Mouse (Mus musculus): ENCODE data around the gene Ssxb10. TPM values are rescaled to one million over a fixed set of nuclear protein-coding genes. Genes with fewer than 3 reads are reported as not detected.
A peak's percentile ranks its signal among the peaks of the same experiment; 100 is the strongest.
"Not testable (repeated sequence)": the region's sequence is repeated elsewhere in the genome, so short reads cannot be mapped to it uniquely, and the experiment has no call there.

The Ssxb10 gene
- not detected in 2 replicates for polyA plus RNA-seq (2016; fragmentation: Nextera tagmentation; extraction: Ambion mirVana)

- no peak within 1 kb of the TSS for H3K4me3 ChIP-seq
- H3K36me3 ChIP-seq = no peaks in the 10 kb centered on the region
- 71% methylated on average over 2 of the region's 2 CpGs for WGBS
- H3K27me3 ChIP-seq (ENCODE audit: insufficient read depth, poor library complexity, severe bottlenecking) = no peaks in the 10 kb centered on the region
- no peak for DNase-seq (ENCODE audit: low spot score)
- no peaks in the 10 kb centered on the region for H3K4me1 ChIP-seq (replicated peaks)
- peaks cover 26% of the 10 kb centered on the region for H3K9me3 ChIP-seq
- no peak within 1 kb of the TSS for H3K27ac ChIP-seq
These were observed at the start of gene Ssxb10 for GRCm38 (mm10) chrX:8327124-8327523. Gene Ssxb10 (plus strand): TSS chrX:8327424.

DNA sequence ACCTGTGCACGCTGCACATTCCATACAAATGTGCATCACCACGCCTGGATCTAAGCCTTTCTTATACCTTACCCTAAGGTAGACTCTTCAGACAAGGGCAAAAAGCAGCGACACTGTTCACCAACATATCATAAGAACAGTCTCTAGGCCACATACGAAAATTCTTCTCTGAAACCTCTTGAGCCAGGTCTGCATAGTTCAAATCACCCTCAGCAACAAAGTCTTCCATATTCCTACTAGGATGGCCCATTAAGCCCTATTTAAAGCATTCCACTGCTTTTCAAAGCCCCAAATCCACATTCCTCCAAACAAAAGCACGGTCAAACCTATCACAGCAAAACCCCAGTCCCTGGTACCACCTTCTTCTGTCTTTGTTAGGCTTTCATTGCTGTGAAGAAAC is 38.6 kb upstream of the Ssxb10 start:
- no peaks in the 10 kb centered on the region for H3K9me3 ChIP-seq
- H3K36me3 ChIP-seq = no peaks in the 10 kb centered on the region
- no peaks in the 10 kb centered on the region for H3K27me3 ChIP-seq (ENCODE audit: insufficient read depth, poor library complexity, severe bottlenecking)
- H3K4me3 ChIP-seq = no peak overlapping the region
- H3K27ac ChIP-seq = no peak overlapping the region
- no peak for DNase-seq (ENCODE audit: low spot score)
- no peaks in the 10 kb centered on the region for H3K4me1 ChIP-seq (replicated peaks)
- 78% methylated on average over 5 of the region's 5 CpGs for WGBS

DNA sequence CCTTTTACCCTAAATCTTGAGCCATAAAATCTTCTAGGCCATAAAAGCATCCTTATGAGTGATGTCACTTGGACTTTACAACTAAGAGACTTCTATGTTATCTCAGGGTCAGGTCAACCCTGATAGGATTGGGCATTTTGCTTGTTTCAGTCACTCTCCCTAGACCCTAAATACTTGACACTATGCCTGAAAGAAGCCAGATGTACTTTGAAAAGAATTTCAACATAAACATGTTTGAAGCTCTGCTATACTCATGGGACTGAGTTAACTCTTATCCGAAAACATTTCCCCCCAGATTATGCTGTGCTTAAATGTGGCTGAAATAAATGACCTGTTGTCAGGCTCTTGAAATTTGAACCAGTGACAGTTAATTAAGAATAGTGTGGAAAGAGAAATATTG is 17.9 kb upstream of the Ssxb10 start:
- 93% methylated on average over 1 of the region's 1 CpGs for WGBS
- no peak overlapping the region for H3K4me3 ChIP-seq
- DNase-seq (ENCODE audit: low spot score) = no peak
- H3K4me1 ChIP-seq (replicated peaks) = no peaks in the 10 kb centered on the region
- no peak overlapping the region for H3K27ac ChIP-seq
- no peaks in the 10 kb centered on the region for H3K27me3 ChIP-seq (ENCODE audit: insufficient read depth, poor library complexity, severe bottlenecking)
- H3K9me3 ChIP-seq = no peaks in the 10 kb centered on the region; the same call in 1 of the 2 replicates
- no peaks in the 10 kb centered on the region for H3K36me3 ChIP-seq

GRCm38 (mm10) chrX:8314905-8315304 is 12.3 kb upstream of the Ssxb10 start:
- 10% methylated on average over 7 of the region's 7 CpGs for WGBS
- H3K9me3 ChIP-seq; H3K4me3 ChIP-seq; H3K27ac ChIP-seq; H3K36me3 ChIP-seq; H3K27me3 ChIP-seq (ENCODE audit: insufficient read depth, poor library complexity, severe bottlenecking); H3K4me1 ChIP-seq (replicated peaks): not testable (repeated sequence)
- DNase-seq (ENCODE audit: low spot score) = peak; percentile 3

DNA sequence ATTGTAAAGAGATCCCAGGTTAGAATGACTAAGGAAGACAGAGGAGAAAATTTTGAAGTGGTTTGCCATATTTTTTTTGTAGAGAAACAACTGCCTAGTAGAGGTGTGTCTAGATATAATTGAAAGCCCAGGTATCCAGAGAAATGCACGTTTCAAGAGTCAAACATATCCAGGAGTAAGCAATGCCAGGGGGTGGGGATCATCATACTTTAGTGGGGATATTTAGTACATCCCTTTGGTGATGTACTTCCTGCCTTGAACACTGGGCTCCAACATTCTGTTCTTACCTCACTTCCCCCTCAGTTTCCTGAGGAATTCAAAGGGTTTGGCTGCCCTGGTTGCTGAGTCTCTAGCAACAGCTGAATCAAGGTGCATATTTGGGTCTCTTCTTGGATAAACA is 39.5 kb downstream of the Ssxb10 start, which contains the start of gene Ssxb9:
Gene Ssxb9, plus strand, starts transcription at position 301 of the 400 bp plus-strand sequence.
- DNase-seq (ENCODE audit: low spot score); H3K4me1 ChIP-seq (replicated peaks); H3K36me3 ChIP-seq; H3K4me3 ChIP-seq; H3K27ac ChIP-seq; H3K27me3 ChIP-seq (ENCODE audit: insufficient read depth, poor library complexity, severe bottlenecking): not testable (repeated sequence)
- WGBS = 23% methylated on average over 1 of the region's 1 CpGs
- peaks cover 12% of the 10 kb centered on the region for H3K9me3 ChIP-seq

Other genes with a start within 250 kb of the Ssxb10 start
- 0.15 and 0.24 TPM in 2 replicates for gene Was, start 236.9 kb upstream of the Ssxb10 start, polyA plus RNA-seq (2016; fragmentation: Nextera tagmentation; extraction: Ambion mirVana)
- 25.8 and 26.7 TPM in 2 replicates for gene Wdr13, start 194.5 kb upstream of the Ssxb10 start, polyA plus RNA-seq (2016; fragmentation: Nextera tagmentation; extraction: Ambion mirVana)
- 402 and 425 TPM in 2 replicates for gene Rbm3, start 181.5 kb upstream of the Ssxb10 start, polyA plus RNA-seq (2016; fragmentation: Nextera tagmentation; extraction: Ambion mirVana)
- gene Tbc1d25, start 151.2 kb upstream of the Ssxb10 start, polyA plus RNA-seq (2016; fragmentation: Nextera tagmentation; extraction: Ambion mirVana) = 10.0 and 12.1 TPM in 2 replicates
- gene Ebp, start 133.9 kb upstream of the Ssxb10 start, polyA plus RNA-seq (2016; fragmentation: Nextera tagmentation; extraction: Ambion mirVana) = 37.4 and 40.3 TPM in 2 replicates
- gene Porcn, start 120.9 kb upstream of the Ssxb10 start, polyA plus RNA-seq (2016; fragmentation: Nextera tagmentation; extraction: Ambion mirVana) = 15.1 and 22.6 TPM in 2 replicates
- 45.7 and 48.9 TPM in 2 replicates for gene Ftsj1, start 75.0 kb upstream of the Ssxb10 start, polyA plus RNA-seq (2016; fragmentation: Nextera tagmentation; extraction: Ambion mirVana)
- gene Slc38a5, start 56.3 kb upstream of the Ssxb10 start, polyA plus RNA-seq (2016; fragmentation: Nextera tagmentation; extraction: Ambion mirVana) = 4.7 and 6.1 TPM in 2 replicates
- not detected in 2 replicates for gene Ssxb9, start 39.6 kb downstream of the Ssxb10 start, polyA plus RNA-seq (2016; fragmentation: Nextera tagmentation; extraction: Ambion mirVana)
- gene Ssxb1, start 85.9 kb downstream of the Ssxb10 start, polyA plus RNA-seq (2016; fragmentation: Nextera tagmentation; extraction: Ambion mirVana) = not detected in 2 replicates
- gene Ssxb2, start 134.3 kb downstream of the Ssxb10 start, polyA plus RNA-seq (2016; fragmentation: Nextera tagmentation; extraction: Ambion mirVana) = not detected in 2 replicates
- not detected in 2 replicates for gene Gm14459, start 197.5 kb downstream of the Ssxb10 start, polyA plus RNA-seq (2016; fragmentation: Nextera tagmentation; extraction: Ambion mirVana)
- not detected in 2 replicates for gene Ssxb6, start 220.8 kb downstream of the Ssxb10 start, polyA plus RNA-seq (2016; fragmentation: Nextera tagmentation; extraction: Ambion mirVana)